Mouse (Mus musculus) spleen, adult 2 months (tissue): ENCODE results near the gene Tenm4.

Experiments used
- CTCF ChIP-seq: fragments of 200-500 bp; IDR thresholded peaks from 2 replicates; pipeline ENCODE4 v1.5.1; 2011; ENCODE audit warnings: mild to moderate bottlenecking, inconsistent platforms; ENCODE audit not compliant: insufficient read depth, insufficient read length, insufficient replicate concordance; ENCODE audit errors: extremely low read depth
- POLR2A ChIP-seq: fragments of 200-500 bp; IDR thresholded peaks from 2 replicates; pipeline ENCODE4 v1.6.1; 2011; ENCODE audit warnings: low read depth, low read length, inconsistent platforms

DNA sequence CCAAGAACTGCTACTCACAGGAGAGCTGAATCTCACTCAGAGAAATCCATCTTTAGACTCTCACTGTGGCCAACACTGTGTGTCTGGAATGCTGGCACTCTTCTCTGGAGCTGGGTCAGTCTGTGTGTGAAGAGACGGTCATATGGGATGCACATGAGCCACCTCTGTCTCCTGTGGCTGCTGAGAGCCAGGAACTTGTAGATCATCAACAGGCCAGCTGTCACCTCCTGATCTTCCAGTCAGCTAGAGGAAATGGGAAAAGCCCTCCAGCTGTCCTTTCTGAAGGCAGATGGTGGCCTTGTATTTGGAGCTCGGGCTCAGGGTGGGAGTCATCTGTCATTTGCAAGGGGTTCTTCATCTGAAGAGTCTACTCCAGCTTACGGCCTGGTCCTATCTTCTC, 249.0 kb downstream of the Tenm4 start:
- no peak for TF ChIP-seq POLR2A
- TF ChIP-seq CTCF, result no peak
